Mouse (Mus musculus) cerebellum, adult 2 months (tissue): ENCODE results near the gene Enpp4. TPM values are rescaled to one million over a fixed set of nuclear protein-coding genes. Genes with fewer than 3 reads are reported as not detected.

Source experiments
- DNase-seq, 2 experiments: peaks; one replicate each; pipeline ENCODE4 v3.0.0; 2021
- H3K27ac ChIP-seq: fragments of 200-500 bp; 2 replicates; pipeline ENCODE4 v1.5.1; 2012; ENCODE audit warnings: low read length, control low read depth, inconsistent platforms; ENCODE audit not compliant: insufficient read depth
- H3K27me3 ChIP-seq: fragments of 200-500 bp; 2 replicates; pipeline ENCODE4 v1.6.1; 2012; ENCODE audit warnings: inconsistent platforms, mild to moderate bottlenecking, low read length, moderate library complexity; ENCODE audit not compliant: control insufficient read depth, insufficient read depth
- H3K4me1 ChIP-seq: fragments of 200-500 bp; 2 replicates; pipeline ENCODE4 v1.6.1; 2011; ENCODE audit warnings: low read length; ENCODE audit not compliant: control insufficient read depth, insufficient read depth
- H3K4me3 ChIP-seq: fragments of 200-500 bp; replicated peaks from 2 replicates; pipeline ENCODE3; 2011; ENCODE audit warnings: mild to moderate bottlenecking, low read depth, low read length, control low read depth; ENCODE audit not compliant: insufficient read depth
- CTCF ChIP-seq: fragments of 200-500 bp; IDR thresholded peaks from 2 replicates; pipeline ENCODE4 v1.5.1; 2011; ENCODE audit warnings: low read depth, mild to moderate bottlenecking, control low read depth, low read length, moderate library complexity, borderline replicate concordance; ENCODE audit not compliant: insufficient read depth
- POLR2A ChIP-seq: fragments of 200-500 bp; IDR thresholded peaks from 2 replicates; pipeline ENCODE4 v1.6.1; 2011; ENCODE audit warnings: low read length, control low read depth, borderline replicate concordance; ENCODE audit not compliant: insufficient read depth
- WGBS: fragments of 180-500 bp; shearing (Covaris S2); methylation state at CpG from one replicate; pipeline ENCODE4 v1.1.7; 2018; 5-methylcytosine and 5-hydroxymethylcytosine counted together
- polyA plus RNA-seq: library from polyadenylated mRNA; depleted of rRNA; stranded (reverse); fragments of >200 nt; gene quantifications from 2 replicates; pipeline ENCODE4 v1.2.3, GENCODE M21; 2012; rRNA removed

Gene Enpp4
- polyA plus RNA-seq = 14.4 and 18.2 TPM in 2 replicates

DNA sequence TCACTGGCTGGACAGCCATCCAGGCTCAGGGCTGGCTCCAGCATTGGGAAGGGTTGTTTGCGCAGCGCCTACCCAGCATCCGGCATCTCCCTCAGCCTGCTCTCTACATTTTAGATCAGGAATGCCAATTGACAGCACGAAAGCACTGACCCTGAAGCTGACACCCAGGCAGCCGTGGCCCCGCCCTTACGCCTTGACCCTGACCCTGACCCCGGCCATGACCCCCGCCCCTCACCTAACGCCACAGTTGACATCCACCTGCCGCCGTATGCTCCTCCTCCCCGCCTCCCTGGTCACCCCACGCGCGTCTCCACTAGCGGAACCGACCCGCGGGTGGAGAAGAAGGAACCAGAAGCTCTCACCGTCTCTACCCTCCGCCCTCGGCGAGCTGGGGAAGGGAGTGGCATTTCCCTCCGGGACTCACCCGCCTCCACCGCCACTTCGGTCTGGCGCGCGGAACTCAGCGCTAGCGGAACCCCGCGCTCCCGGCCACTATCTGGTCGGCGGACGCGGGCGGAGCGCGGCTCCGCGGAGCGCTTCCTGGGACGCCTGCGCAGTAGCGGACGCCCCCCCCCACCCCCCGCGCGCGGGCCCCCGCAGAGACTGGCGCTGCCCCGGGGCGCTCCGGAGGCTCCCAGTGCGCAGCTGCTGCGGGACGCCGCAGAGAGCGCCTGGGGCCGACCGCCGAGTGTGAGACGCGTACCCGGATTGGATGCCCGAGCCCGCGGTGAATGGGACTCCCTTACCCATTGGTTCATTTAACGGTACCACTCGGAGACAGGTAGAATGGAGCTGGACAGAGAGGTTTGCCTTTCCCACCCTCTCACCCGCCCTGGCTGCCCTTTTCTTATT is at the start of gene Enpp4:
TSS of gene Enpp4 (minus strand) at position 523 of the 852 bp plus-strand sequence.
- Histone ChIP-seq H3K4me1 (no peaks in the 10 kb centered on the region), H3K27ac (peak within 1 kb of the TSS; percentile 72), H3K4me3 (peak within 1 kb of the TSS; percentile 96), H3K27me3 (no peaks in the 10 kb centered on the region)
- no peak for TF ChIP-seq CTCF
- TF ChIP-seq POLR2A = peak; percentile 37; the same call in 1 of the 2 replicates
- peak; percentile 88 for DNase-seq
- WGBS = under 1% methylated on average over 75 of the region's 76 CpGs

DNA sequence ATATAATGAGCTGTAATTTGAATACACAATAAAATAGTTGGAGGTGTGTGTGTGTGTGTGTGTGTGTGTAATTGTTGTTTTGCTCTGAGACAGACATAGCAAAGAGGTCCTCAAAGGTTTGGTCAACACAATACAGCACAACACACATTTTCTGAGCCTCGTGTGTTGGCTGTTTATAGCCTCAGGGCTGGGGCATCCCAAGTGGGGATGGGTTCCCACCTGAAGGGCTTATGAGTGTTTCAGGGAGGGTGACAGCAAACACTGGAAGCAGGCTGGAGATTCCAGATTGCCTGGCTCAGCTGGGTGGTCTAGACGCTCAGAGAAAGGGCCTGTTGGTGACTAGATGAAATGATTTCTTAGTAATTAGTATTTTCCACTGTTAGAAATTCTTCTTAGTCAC is 49.6 kb upstream of the Enpp4 start:
- WGBS = 81% methylated on average over 2 of the region's 2 CpGs
- no peak for TF ChIP-seq CTCF
- DNase-seq = no peak
- H3K4me3 ChIP-seq = no peak overlapping the region
- no peak overlapping the region for H3K27ac ChIP-seq
- H3K27me3 ChIP-seq = no peaks in the 10 kb centered on the region
- H3K4me1 ChIP-seq = no peaks in the 10 kb centered on the region

- WGBS = 35% methylated on average over 5 of the region's 5 CpGs
- Histone ChIP-seq H3K4me1 (no peaks in the 10 kb centered on the region), H3K27ac (no peak overlapping the region), H3K27me3 (no peaks in the 10 kb centered on the region), H3K4me3 (no peak overlapping the region)
- no peak for DNase-seq
- TF ChIP-seq POLR2A (no peak), CTCF (no peak)
These were observed 48.3 kb upstream of the Enpp4 start for GRCm38 (mm10) chr17:44153871-44154270.

DNA sequence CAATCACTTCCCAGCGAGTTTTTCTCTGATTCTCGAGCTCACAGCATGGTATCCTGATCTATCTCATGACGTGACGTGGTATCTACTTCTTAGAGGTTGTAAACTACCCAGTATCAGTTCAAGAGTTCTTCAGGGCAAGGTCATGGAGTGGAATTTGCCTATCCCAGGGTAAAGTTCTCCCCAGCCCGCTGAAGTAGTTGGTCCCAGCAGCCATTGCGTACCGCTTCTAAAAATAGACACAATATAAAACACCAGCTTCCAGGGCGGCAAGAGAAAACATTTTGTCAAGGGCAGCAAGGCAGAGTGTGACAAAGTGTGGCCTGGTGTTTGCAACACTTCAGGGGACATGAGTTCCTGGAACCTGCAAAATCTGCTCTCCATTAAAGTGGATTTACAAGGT is 46.3 kb upstream of the Enpp4 start:
- TF ChIP-seq CTCF (no peak), POLR2A (no peak)
- no peaks in the 10 kb centered on the region for H3K4me1 ChIP-seq
- 82% methylated on average over 8 of the region's 8 CpGs for WGBS
- no peak overlapping the region for H3K27ac ChIP-seq
- H3K4me3 ChIP-seq = no peak overlapping the region
- no peak for DNase-seq
- H3K27me3 ChIP-seq = no peaks in the 10 kb centered on the region

GRCm38 (mm10) chr17:44151130-44151529 is 45.5 kb upstream of the Enpp4 start:
- Histone ChIP-seq H3K4me1 (no peaks in the 10 kb centered on the region), H3K4me3 (no peak overlapping the region), H3K27ac (no peak overlapping the region), H3K27me3 (no peaks in the 10 kb centered on the region)
- no peak for DNase-seq
- 78% methylated on average over 3 of the region's 3 CpGs for WGBS
- TF ChIP-seq POLR2A (no peak), CTCF (peak; percentile 31; the same call in 1 of the 2 replicates)

DNA sequence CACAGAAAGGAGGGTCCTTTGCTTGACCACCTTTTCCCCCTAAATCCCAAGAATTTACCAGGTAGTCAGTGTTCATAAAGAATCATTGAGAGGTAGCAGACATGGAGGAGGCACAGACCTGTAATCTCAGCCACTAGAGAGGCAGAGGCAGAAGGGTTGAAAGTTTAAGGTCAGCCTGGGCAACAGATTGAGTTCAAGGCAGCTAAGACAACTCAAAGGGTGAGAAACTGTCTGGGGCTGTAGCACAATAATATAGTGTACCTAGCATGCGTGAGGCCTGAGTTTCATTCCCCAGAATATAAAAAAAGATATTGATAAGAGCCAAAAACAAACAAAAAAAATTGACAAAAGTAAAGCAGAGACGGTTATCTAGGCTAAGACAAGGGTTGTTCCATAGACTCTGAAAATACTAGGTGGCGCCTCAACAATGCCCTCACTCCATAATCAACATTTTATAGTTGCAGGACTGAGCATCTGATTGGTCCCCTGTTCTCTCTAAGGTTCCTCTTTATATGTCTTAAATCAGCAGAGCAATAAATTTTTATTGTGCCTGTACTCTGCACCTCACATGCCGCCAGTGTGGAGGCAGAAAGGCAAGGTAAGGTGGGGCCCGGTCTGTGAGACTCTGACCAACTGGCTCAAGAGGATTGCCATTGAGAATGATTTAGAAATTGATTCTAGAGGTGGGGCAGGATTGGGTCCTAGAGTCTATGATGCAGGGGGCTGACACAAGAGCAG is 42.7 kb upstream of the Enpp4 start:
- Histone ChIP-seq H3K27me3 (no peaks in the 10 kb centered on the region), H3K4me3 (no peak overlapping the region), H3K4me1 (no peaks in the 10 kb centered on the region), H3K27ac (no peak overlapping the region)
- DNase-seq = no peak
- TF ChIP-seq CTCF (no peak), POLR2A (no peak)
- WGBS = 96% methylated on average over 5 of the region's 5 CpGs

DNA sequence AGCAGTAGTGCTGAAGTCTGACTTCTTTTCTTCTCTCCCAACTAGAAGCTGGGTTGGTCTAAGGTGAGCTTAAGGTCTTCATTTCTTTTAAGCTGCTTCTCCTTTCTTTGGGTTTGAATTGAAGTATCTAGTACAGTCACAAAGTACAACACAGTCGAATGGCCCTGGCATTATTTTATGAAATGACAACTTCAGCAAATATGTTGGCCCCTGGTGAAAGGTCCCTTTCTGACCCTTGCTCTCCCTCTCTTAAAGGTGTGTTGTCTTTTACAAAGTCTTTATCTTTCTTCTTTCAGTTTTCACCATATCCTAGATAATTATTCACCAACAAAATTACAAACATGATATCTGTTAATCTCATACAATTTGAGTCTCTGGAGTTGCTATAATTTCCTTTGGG is 40.2 kb upstream of the Enpp4 start:
- Histone ChIP-seq H3K4me1 (no peaks in the 10 kb centered on the region), H3K27me3 (no peaks in the 10 kb centered on the region), H3K4me3 (no peak overlapping the region), H3K27ac (no peak overlapping the region)
- WGBS = 77% methylated on average over 1 of the region's 1 CpGs
- TF ChIP-seq CTCF = no peak
- no peak for TF ChIP-seq POLR2A
- no peak for DNase-seq
